Mouse (Mus musculus): ENCODE measurements around the gene Lhx8. TPM values are rescaled to one million over a fixed set of nuclear protein-coding genes. Genes with fewer than 3 reads are reported as not detected.

Lhx8 gene
- polyA plus RNA-seq, 1 experiment = not detected

- Histone ChIP-seq H3K4me3 (no peak overlapping the region), H3K27me3 (ENCODE audit: control insufficient read depth, insufficient read depth, insufficient read length) (no peaks in the 10 kb centered on the region), H3K4me2 (ENCODE audit: low read depth) (no peak overlapping the region), H3K36me3 (ENCODE audit: control insufficient read depth, insufficient read depth) (no peaks in the 10 kb centered on the region), H3K79me2 (ENCODE audit: control insufficient read depth, insufficient read depth) (no peaks in the 10 kb centered on the region), H3ac (ENCODE audit: control insufficient read depth, insufficient read length) (no peak overlapping the region)
- TF ChIP-seq POLR2A (IDR thresholded peaks at IDR 0.05; ENCODE audit: insufficient read length, low read depth) = no peak
- TF ChIP-seq E2F4 (IDR thresholded peaks at IDR 0.05; ENCODE audit: insufficient read depth) = no peak
- TF ChIP-seq POLR2AphosphoS2 (IDR thresholded peaks at IDR 0.05; ENCODE audit: insufficient read length, low read depth) = no peak
- no peak for TF ChIP-seq USF1 (IDR thresholded peaks at IDR 0.05; ENCODE audit: low read depth)
- TF ChIP-seq TCF3 (IDR thresholded peaks at IDR 0.05; ENCODE audit: insufficient read length, low read depth) = no peak
- no peak for TF ChIP-seq MYOD1 (IDR thresholded peaks at IDR 0.05; ENCODE audit: control insufficient read depth in 1 of 3, insufficient read length in 2 of 3, low read depth in 2 of 3)
- no peak for TF ChIP-seq MAX (IDR thresholded peaks at IDR 0.05; ENCODE audit: low read depth)
- no peak for TF ChIP-seq MYOG (IDR thresholded peaks at IDR 0.05; ENCODE audit: control insufficient read depth in 1 of 3, insufficient read depth in 1 of 3, insufficient read length in 2 of 3, low read depth in 2 of 3)
- no peak for TF ChIP-seq TCF12 (IDR thresholded peaks at IDR 0.05; ENCODE audit: insufficient read depth, poor library complexity, severe bottlenecking)
- no peak for TF ChIP-seq SRF (IDR thresholded peaks at IDR 0.05; ENCODE audit: control insufficient read depth, insufficient read length, low read depth)
- TF ChIP-seq REST (IDR thresholded peaks at IDR 0.05; ENCODE audit: insufficient read depth, insufficient read length) = no peak
- no peak for TF ChIP-seq CEBPB (IDR thresholded peaks at IDR 0.05; ENCODE audit: insufficient read depth, poor library complexity, severe bottlenecking)
Measured at GRCm38 (mm10) chr3:154364604-154365209, 34.2 kb upstream of the Lhx8 start.

DNA sequence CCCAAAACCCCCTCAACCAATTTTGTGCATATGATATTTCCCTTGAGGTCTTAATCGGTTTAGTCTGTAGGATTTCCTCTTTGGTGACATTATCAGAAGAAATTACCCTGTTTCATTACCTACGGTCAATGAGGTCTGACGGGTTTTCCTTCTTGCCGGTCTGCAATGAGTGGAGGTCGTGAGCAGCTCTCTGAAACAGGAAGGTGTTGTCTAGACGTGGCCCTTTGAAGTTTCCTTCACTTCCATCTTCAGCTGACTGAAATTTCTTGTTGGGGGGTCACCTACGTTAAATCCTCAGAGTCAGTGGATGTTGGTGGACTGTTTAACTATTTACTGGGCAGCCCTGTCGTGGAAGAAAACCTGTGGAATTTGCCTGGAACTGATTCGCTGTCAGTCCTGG, 33.0 kb upstream of the Lhx8 start:
- Histone ChIP-seq H3K36me3 (ENCODE audit: control insufficient read depth, insufficient read depth) (no peaks in the 10 kb centered on the region), H3ac (ENCODE audit: control insufficient read depth, insufficient read length) (no peak overlapping the region), H3K27me3 (ENCODE audit: control insufficient read depth, insufficient read depth, insufficient read length) (no peaks in the 10 kb centered on the region), H3K4me2 (ENCODE audit: low read depth) (no peak overlapping the region), H3K79me2 (ENCODE audit: control insufficient read depth, insufficient read depth) (no peaks in the 10 kb centered on the region), H3K4me3 (no peak overlapping the region)
- TF ChIP-seq CEBPB (IDR thresholded peaks at IDR 0.05; ENCODE audit: insufficient read depth, poor library complexity, severe bottlenecking) (no peak), TCF3 (IDR thresholded peaks at IDR 0.05; ENCODE audit: insufficient read length, low read depth) (no peak), TCF12 (IDR thresholded peaks at IDR 0.05; ENCODE audit: insufficient read depth, poor library complexity, severe bottlenecking) (no peak), MAX (IDR thresholded peaks at IDR 0.05; ENCODE audit: low read depth) (no peak), USF1 (IDR thresholded peaks at IDR 0.05; ENCODE audit: low read depth) (no peak), E2F4 (IDR thresholded peaks at IDR 0.05; ENCODE audit: insufficient read depth) (no peak), REST (IDR thresholded peaks at IDR 0.05; ENCODE audit: insufficient read depth, insufficient read length) (no peak), MYOG (IDR thresholded peaks at IDR 0.05; ENCODE audit: control insufficient read depth in 1 of 3, insufficient read depth in 1 of 3, insufficient read length in 2 of 3, low read depth in 2 of 3) (no peak), POLR2AphosphoS2 (IDR thresholded peaks at IDR 0.05; ENCODE audit: insufficient read length, low read depth) (no peak)

DNA sequence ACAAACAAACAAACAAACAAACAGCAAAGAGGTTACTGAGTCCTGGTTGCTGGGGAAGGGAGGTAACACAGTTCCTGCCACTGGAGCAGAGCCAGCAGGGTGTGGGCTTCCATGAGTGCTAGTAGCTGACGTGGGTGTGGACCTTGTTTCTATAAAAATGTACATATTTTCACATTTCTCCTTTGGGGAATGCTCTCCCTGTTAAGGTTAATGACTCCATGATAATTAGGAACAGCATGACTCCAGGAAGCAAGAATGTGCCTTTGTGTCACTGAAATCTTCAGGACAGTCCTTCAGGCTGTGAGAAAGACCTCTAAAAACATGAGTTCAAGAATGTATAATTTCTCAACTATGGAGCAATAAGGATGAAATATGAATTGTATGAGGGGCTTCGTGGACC, 28.8 kb upstream of the Lhx8 start:
- no peak overlapping the region for H3ac ChIP-seq (ENCODE audit: control insufficient read depth, insufficient read length)
- TF ChIP-seq TCF3 (IDR thresholded peaks at IDR 0.05; ENCODE audit: insufficient read length, low read depth) = no peak
- no peak for TF ChIP-seq MYOD1 (IDR thresholded peaks at IDR 0.05; ENCODE audit: control insufficient read depth in 1 of 3, insufficient read length in 2 of 3, low read depth in 2 of 3)
- no peak for TF ChIP-seq CEBPB (IDR thresholded peaks at IDR 0.05; ENCODE audit: insufficient read depth, poor library complexity, severe bottlenecking)
- no peak for TF ChIP-seq POLR2A (IDR thresholded peaks at IDR 0.05; ENCODE audit: insufficient read length, low read depth)
- TF ChIP-seq E2F4 (IDR thresholded peaks at IDR 0.05; ENCODE audit: insufficient read depth) = no peak
- no peak for TF ChIP-seq MAX (IDR thresholded peaks at IDR 0.05; ENCODE audit: low read depth)
- TF ChIP-seq USF1 (IDR thresholded peaks at IDR 0.05; ENCODE audit: low read depth) = no peak
- no peak for TF ChIP-seq TCF12 (IDR thresholded peaks at IDR 0.05; ENCODE audit: insufficient read depth, poor library complexity, severe bottlenecking)
- TF ChIP-seq SRF (IDR thresholded peaks at IDR 0.05; ENCODE audit: control insufficient read depth, insufficient read length, low read depth) = no peak
- TF ChIP-seq POLR2AphosphoS2 (IDR thresholded peaks at IDR 0.05; ENCODE audit: insufficient read length, low read depth) = no peak
- TF ChIP-seq REST (IDR thresholded peaks at IDR 0.05; ENCODE audit: insufficient read depth, insufficient read length) = no peak
- TF ChIP-seq MYOG (IDR thresholded peaks at IDR 0.05; ENCODE audit: control insufficient read depth in 1 of 3, insufficient read depth in 1 of 3, insufficient read length in 2 of 3, low read depth in 2 of 3) = no peak
- H3K79me2 ChIP-seq (ENCODE audit: control insufficient read depth, insufficient read depth) = no peaks in the 10 kb centered on the region
- H3K4me3 ChIP-seq = no peak overlapping the region
- H3K4me2 ChIP-seq (ENCODE audit: low read depth) = no peak overlapping the region
- no peaks in the 10 kb centered on the region for H3K27me3 ChIP-seq (ENCODE audit: control insufficient read depth, insufficient read depth, insufficient read length)
- no peaks in the 10 kb centered on the region for H3K36me3 ChIP-seq (ENCODE audit: control insufficient read depth, insufficient read depth)

DNA sequence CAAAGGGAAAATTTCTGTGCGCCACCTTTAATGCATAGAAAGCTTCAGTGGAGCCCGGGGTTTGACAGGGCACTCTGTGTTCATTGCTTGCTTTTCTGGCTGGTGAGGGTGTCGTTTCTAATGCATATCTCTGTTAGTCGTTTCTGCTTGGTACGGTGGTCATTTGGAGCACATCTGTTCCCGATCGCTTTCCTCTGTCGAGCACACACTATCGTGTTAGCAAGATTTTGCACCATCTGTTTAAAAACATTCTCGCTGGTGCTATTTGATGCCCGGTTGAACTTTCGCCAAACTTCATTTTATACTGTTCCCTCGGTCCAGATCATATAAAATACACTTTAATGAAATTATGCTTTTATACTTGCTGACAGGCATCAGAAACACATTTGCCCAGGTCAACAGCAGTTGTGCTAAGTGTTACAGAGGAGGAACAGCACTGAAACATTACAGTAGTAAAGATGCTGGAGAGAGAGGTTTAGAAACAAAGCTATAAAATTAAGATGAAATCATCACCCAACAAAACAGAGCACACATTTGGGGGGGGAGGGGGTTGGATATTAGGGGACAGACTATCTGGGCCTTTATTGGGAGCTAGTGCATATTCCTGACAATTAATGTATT, 9.9 kb upstream of the Lhx8 start:
- Histone ChIP-seq H3K4me2 (ENCODE audit: low read depth) (no peak overlapping the region), H3ac (ENCODE audit: control insufficient read depth, insufficient read length) (no peak overlapping the region), H3K4me3 (no peak overlapping the region), H3K36me3 (ENCODE audit: control insufficient read depth, insufficient read depth) (no peaks in the 10 kb centered on the region), H3K27me3 (ENCODE audit: control insufficient read depth, insufficient read depth, insufficient read length) (no peaks in the 10 kb centered on the region), H3K79me2 (ENCODE audit: control insufficient read depth, insufficient read depth) (no peaks in the 10 kb centered on the region)
- no peak for TF ChIP-seq TCF3 (IDR thresholded peaks at IDR 0.05; ENCODE audit: insufficient read length, low read depth)
- no peak for TF ChIP-seq USF1 (IDR thresholded peaks at IDR 0.05; ENCODE audit: low read depth)
- no peak for TF ChIP-seq SRF (IDR thresholded peaks at IDR 0.05; ENCODE audit: control insufficient read depth, insufficient read length, low read depth)
- TF ChIP-seq REST (IDR thresholded peaks at IDR 0.05; ENCODE audit: insufficient read depth, insufficient read length) = no peak
- TF ChIP-seq TCF12 (IDR thresholded peaks at IDR 0.05; ENCODE audit: insufficient read depth, poor library complexity, severe bottlenecking) = no peak
- no peak for TF ChIP-seq MAX (IDR thresholded peaks at IDR 0.05; ENCODE audit: low read depth)

Data from myocyte (in vitro differentiated cells).